Mouse (Mus musculus): ENCODE measurements at regions not wholly inside any gene's neighbourhood (a gene's known extent, or its start where the extent isn't known, plus 50 kb on each side); places are given as distances from the start of the nearest gene placed in this dataset.

- no peak for TF ChIP-seq CTCF (IDR thresholded peaks at IDR 0.05; ENCODE audit: extremely low read depth, insufficient read depth, insufficient read length, insufficient replicate concordance)
- TF ChIP-seq POLR2A (IDR thresholded peaks at IDR 0.05; ENCODE audit: low read depth, low read length) = no peak
Measured at GRCm38 (mm10) chr4:55243091-55244058, 106.5 kb upstream of the Rad23b start.

All from spleen, adult 2 months (tissue).